Mouse (Mus musculus) lung, postnatal 25 days (tissue): ENCODE results near the gene Lyrm7.
"Not testable (repeated sequence)": the region's sequence is repeated elsewhere in the genome, so short reads cannot be mapped to it uniquely, and the experiment has no call there.

Experiments
- DNase-seq: peaks from one replicate; pipeline ENCODE4 v3.0.0; 2022; ENCODE audit warnings: low spot score

Gene Lyrm7

DNA sequence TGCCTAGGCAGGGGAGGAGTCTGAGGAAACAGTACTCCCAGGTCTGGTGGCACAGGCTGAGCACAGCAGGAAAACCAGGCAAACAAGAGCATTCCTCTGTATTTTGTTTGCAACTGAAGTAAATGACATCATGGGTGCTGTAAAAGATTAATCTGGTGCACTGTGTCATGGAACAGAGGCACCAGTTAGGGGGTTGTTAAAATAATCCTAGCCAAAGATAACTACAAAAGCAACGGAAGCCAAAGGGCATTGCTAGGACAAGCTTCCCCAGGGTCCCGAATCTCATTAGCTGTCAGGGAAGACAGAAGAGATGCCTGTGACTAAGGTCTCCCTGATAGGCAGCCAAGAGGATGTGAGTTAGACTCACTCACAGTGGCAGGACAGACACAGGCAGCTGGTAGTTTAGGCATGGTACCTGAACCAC is 20.3 kb upstream of the Lyrm7 start:
- DNase-seq: no peak

DNA sequence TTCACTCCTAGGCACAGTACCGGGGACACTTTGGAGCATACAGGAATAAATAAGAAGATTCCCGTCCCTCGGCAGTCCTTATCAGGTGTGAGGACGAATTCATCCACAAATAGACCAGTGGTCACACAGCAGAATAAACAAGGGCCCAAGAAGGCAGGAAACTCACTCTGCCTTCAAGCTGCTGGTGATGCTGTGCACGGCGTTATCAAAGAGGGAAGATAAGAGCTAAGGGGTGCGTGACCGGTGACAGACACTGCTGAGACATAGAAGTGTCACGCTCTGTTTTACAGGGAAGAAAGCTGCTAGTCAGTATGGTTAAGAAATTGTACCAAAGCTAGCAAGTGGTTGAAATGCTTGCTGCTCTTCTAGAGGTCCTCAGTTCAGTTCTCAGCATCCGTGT is 19.2 kb upstream of the Lyrm7 start:
- no peak for DNase-seq

DNA sequence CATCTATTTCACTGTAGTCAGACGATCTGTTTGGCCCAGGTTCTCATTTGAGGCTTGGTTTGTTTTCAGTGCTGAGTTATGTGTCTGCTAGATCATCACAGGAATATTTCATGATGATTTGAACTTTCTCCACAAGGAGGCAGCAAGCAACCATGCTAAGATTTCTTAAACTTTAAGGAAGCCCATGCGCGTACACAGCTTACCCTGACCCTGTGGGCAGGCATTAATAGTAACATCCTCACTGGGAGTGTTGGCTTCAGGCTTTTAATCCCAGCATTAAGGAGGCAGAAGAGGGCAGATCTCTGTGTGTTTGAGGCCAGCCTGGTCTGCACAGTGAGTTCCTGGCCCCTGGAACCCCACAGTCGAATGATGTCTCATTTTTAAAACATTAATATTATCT is 18.7 kb upstream of the Lyrm7 start:
- peak; percentile 82 for DNase-seq

- DNase-seq: no peak
These were observed 18.2 kb upstream of the Lyrm7 start for GRCm38 (mm10) chr11:54878893-54879292.

DNA sequence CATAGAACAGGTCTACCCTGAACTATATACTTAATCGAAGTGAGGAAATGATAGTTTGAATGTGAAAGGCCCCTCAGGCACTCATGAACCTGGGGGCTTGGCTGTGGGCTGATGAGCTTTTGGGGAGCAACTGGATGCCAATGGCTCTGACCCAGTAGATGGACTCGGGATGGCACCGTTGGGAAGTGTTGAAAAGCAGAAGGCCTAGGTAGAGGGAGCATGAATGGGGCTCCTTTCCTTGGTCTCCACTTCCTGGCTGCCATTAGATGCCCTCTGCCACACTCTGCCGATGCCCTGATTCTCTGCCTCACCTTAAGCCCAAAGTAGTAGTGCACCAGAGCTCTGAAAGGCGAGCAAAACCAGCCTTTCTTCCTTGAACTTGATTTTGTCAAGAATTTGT is 15.3 kb upstream of the Lyrm7 start:
- DNase-seq: no peak

- DNase-seq: no peak
These were observed 11.3 kb upstream of the Lyrm7 start for GRCm38 (mm10) chr11:54871831-54872537.

DNA sequence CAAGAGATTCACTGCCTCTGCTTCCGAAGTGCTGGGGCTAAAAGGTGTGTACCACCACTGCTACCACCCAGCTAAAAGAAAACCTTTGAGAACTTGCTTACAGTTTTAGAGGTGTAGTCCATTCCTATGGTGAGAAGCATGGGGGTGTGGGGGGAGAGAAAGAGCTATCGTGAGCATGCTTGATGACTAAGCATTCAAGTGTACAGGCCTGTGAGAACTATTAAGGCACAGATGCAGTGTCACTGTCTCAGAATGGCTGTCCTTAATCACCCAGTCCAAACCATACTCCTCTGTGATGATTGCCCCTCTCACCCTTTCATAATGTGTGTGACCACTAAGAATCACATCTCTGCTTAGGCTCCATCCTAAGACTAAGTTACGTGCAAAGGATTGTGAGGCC is 8.6 kb upstream of the Lyrm7 start:
- no peak for DNase-seq

- no peak for DNase-seq
These were observed 7.7 kb upstream of the Lyrm7 start for GRCm38 (mm10) chr11:54868445-54868844.

DNA sequence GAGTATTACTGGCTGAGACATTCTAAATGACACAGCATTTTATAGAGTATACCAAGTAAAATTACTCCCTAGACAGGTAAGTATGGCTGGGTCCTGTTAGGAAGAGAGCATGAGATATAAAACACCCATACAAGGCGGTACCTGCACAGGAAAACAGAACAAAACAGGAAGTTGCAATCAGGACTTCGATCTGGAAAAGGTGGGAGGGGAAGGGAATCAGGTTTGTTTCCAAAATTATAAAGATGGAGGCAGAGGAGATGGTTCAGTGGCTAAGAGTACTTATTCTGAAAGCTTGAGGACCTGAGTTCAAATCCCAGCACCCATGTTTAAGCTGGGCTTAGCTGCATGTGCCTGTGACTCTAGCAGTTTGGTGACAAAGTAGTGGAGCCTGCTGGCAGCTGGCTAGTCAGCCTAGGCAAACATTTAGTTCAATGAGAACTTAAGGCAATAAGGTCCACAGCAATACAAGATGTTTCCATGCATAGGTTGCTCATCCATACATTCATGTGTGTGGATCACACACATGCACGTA is 7.3 kb upstream of the Lyrm7 start:
- no peak for DNase-seq

DNA sequence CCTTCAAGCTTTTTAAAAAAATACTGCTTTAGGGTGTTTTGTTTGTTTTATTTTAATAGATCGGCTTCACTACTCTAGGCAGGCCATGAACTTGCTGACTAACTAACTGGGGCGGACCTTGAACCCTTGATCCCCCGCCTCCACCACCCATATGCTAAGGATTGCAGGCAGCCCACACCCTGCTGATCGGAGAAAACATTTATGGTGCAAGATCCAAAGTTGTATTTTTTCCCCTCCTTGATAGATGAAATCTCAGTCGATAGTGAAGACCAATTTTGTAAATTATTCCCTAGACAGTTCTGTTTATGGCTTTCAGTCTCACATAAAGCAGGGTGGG is 6.3 kb upstream of the Lyrm7 start:
- peak; percentile 25 for DNase-seq

- peak; percentile 92 for DNase-seq
These were observed 5.7 kb upstream of the Lyrm7 start, which contains the start of gene Hint1 for GRCm38 (mm10) chr11:54866119-54867048. Gene Hint1 (plus strand): TSS chr11:54866383.

- no peak for DNase-seq
These were observed 4.8 kb upstream of the Lyrm7 start for GRCm38 (mm10) chr11:54865330-54866085.

DNA sequence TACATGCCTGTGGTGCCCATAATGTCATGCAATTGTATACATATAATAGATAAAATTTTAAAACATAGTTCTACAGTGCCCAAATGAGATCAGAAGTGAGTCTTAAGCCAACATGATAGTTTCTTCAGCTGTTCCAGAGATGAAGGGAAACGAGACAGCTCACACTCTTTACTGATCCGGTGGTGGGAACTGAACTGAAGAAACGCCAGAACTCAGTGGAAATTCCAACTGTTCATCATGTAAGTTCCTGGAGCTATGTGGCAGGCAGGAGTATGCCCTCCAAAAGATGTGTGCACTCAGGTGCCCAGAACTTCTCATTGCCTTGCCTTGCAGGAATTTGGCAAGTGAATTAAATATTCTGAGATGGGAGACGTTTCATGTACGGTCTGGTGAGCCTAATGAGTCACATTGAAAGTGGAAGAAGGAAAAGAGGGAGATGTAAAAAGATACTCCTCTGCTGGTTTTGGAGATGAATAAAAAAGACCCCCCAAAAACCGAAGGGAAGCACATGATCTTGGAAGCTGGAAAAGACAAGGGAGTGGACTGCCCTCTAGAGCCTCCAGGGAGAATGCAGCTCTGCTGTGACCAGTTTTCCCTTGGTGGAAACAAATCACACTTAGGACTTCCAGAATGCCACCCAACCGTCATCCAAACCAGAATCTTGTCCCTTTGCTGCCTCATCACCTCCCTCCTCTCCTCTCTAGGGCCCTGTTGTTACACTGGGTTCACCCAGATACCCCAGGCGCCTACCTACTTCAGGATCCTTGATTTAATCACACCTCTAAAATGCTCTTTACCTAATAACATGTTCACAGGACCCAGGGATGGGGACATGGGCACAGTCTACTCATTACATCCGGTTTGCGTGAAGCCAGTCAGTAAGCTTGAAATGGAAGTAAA is 2.2 kb upstream of the Lyrm7 start:
- DNase-seq: peak; percentile 63

DNA sequence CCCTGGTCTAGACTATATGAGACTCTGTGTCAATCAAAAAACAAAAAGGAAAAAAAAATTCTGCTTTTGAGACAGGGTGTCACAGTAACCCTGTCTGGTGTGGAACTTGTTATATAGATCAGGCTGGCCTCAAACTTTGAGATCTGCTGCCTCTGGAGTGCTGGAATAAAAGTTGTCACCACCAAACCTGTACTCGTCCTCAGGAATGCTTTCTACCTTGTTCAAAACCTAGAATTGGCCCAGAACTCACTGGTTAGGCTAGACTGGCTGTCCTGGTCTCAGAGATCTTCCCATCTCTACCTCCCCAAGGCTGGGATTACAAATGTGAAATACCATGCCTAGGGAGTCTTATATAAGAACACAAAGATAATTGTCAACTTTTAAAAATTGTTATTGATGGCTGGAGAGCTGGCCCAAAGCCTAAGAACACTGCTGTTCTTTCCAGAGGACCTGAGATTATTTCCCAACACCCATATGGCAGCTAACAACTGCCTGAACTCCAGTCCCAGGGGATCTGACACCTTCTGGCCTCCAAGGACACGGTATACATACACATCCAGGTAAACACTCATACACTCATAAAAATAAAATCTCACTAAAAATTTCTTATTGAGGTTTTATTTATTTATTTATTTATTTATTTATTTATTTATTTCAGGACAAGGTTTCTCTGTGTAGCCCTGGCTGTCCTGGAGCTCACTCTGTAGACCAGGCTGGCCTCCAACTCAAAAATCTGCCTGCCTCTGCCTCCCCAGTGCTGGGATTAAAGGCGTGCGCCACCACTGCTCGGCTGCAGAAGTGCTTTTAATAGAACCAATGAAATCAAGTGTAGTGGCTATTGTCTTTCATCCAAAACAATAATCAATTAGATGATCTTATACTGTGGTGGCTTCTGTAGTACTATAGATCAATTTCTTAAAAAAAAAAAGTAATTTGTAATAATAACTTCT is 1.0 kb upstream of the Lyrm7 start:
- no peak for DNase-seq

DNA sequence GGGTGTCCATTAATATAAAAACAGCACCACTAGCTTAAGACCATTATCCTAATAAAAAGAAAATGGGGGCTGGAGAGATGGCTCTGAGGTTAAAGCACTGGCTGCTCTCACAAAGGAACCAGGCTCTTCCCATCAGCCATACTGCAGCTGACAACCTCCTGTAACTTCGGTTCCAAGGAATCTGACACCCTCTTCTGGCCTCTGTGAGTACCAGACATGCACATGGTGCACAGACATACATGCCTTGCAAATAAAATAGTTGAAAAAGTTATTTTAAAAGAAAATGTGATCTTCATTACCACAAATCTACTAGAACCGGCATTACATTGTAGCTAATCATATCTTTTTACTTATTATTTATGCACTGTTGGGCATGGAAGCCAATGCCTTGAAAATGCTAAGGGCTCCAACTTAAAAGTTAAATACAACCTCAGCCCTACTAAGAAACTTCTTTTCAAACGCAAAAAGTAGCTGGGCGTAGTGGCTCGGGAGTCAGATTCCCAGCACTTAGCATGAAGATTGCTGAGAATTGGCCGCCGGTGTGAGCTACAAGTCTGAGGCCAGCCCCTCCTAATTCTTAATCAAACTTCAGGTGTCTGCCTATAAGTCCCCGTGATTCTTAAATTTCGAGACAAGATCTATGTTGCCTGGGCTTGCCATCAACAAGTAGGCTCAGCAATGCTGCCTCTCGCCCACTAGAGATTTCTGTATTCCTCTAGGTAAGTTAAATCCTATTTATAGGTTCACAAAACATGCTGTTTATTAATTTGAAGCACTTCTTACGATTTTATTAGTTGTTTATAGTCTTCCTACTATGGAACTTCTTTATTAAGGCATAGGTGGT is 1.2 kb downstream of the Lyrm7 start:
- DNase-seq: no peak

DNA sequence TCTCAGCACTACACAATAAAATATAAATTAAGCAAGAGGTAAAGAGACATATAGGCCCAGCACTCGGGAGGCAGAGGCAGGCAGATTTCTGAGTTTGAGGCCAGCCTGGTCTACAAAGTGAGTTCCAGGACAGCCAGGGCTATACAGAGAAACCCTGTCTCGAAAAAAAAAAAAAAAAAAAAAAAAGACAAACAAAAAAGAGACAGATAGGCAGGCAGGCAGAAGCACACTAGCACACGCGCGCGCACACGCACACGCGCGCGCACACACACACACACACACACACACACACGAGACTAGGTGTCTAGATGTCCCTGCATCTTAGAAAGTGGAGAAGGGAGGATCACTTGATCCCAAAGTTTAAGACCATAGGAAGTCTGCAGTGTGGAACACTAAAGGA is 1.8 kb downstream of the Lyrm7 start:
- DNase-seq: not testable (repeated sequence)

DNA sequence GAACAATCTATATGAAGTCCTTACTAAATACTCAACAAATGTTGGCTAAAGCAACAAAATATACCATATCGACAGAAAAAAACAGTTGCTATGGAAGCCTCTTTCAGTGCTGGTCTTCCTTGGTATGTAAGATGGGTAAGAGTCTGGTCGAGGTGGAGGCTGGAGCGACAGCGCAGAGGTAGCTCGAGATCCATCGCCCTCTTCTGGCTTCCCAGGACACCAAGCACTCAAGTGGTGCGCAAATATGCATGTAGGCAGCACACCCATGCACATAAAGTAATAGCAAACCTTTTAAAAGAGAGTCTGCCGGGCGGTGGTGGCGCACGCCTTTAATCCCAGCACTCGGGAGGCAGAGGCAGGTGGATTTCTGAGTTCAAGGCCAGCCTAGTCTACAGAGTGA is 9.1 kb downstream of the Lyrm7 start:
- DNase-seq: no peak

GRCm38 (mm10) chr11:54849961-54850758 is 10.6 kb downstream of the Lyrm7 start:
- no peak for DNase-seq
